10 mouse cellular contexts compared by ENCODE assay signal in the genomic region with DNA sequence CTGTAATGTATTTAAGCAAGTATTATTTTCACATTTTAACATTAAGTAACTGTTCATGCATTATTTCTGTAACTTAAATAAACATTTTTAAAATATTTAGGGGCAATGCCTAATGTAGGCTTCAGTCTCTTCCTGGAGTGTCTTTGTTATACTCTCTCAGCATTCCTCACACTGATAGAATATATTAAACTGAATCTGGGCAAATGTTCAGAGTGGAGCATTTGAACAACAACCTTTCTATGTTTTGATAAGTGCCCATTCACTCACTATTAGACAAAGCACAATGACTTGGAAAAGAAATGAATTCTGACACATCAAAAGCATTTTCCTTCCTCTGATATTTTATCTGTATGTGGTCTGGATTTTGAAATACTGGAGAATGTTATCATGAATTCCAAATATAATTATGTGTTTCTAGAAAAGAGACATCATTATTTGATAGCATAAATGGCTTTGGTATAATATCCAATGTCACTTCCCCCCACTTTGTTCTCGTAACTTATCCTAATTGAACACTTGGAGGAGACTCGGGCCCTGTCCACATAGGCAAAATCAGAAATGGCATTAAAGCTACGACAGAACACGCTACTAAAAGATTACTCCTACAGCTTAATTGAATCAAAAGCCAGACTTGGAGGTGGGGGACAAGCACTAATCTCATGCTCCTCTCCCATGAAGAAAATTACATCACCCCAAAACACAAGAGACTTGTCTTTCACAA.
"Had no signal": no experiment of that assay in that cellular context is flagged by ENCODE, and none has a peak within 500 bp of the region (broad histone marks: within the 10 kb centered on the region; RNA-seq: fewer than 3 reads in every experiment).

No protein-coding gene starts in this region.

- H3K9ac ChIP-seq: liver, embryonic 15.5 days; midbrain, embryonic 13.5 days had no signal

- H3K4me1 ChIP-seq: limb, embryonic 10.5 days; liver, embryonic 15.5 days; midbrain, embryonic 13.5 days had no signal

- ATAC-seq: midbrain, embryonic 13.5 days had no signal

- H3K4me3 ChIP-seq: limb, embryonic 10.5 days; liver, embryonic 15.5 days; midbrain, embryonic 13.5 days had no signal

- H3K27me3 ChIP-seq: liver, embryonic 15.5 days; midbrain, embryonic 13.5 days had no signal

- H3K9me3 ChIP-seq: limb, embryonic 10.5 days; liver, embryonic 15.5 days; midbrain, embryonic 13.5 days had no signal

- DNase-seq: kidney, adult 8-10 months; kidney, postnatal 25 days; lung, postnatal 10 days; right cerebral cortex, adult 18-20 months; right cerebral cortex, postnatal 25 days; thymus, postnatal 4 days had no signal

- H3K4me2 ChIP-seq: liver, embryonic 11.5 days; liver, embryonic 15.5 days; midbrain, embryonic 13.5 days had no signal

- H3K36me3 ChIP-seq: limb, embryonic 10.5 days; liver, embryonic 15.5 days; midbrain, embryonic 13.5 days had no signal

- H3K27ac ChIP-seq: limb, embryonic 10.5 days; liver, embryonic 15.5 days; midbrain, embryonic 13.5 days had no signal
